Mouse (Mus musculus) thymus, postnatal 0 days (tissue): ENCODE measurements at regions not wholly inside any gene's neighbourhood (a gene's known extent, or its start where the extent isn't known, plus 50 kb on each side); places are given as distances from the start of the nearest gene placed in this dataset.

Experiments
- DNase-seq: peaks from one replicate; pipeline ENCODE4 v3.0.0-alpha.2; 2015; ENCODE audit warnings: low spot score

DNA sequence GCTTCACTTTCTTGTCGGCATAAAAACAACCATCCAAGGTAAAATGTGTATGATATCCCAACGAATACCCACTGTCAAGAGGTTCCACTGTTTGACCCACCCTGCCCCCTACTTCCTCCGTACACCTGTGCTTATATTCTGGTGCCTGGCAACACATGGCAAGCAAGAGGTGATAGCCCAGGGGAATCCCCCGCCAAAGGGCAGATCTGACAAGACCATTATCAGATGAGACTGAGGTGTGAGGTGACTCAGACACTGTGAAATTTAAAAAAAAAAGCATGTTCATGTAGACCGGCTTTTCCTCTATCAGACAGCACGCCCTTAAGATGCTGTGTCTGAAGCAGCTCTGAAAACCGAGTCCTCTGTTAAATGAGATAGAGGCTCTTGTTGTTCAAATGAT, 89.4 kb upstream of the Bach2 start:
- peak; percentile 26 for DNase-seq

DNA sequence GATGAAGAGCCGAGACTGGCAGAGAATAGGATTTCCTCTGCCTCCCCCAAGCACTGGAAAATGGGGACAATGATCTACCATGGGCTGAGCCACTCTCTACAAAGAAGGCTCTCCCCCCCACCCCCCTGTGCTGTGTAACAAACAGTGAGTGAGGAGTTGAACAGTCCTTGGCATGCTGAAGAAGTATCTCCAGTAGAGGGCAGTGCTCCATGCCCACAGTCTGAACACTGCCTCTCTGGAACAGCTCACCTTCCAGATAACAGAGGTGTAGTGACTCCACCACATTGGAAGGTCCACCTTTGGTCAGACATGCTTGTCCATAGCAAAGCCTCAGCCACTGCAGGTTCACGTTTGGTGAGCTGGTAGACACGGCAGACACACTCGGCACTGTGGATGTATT, 85.2 kb upstream of the Bach2 start:
- DNase-seq: peak; percentile 70

DNA sequence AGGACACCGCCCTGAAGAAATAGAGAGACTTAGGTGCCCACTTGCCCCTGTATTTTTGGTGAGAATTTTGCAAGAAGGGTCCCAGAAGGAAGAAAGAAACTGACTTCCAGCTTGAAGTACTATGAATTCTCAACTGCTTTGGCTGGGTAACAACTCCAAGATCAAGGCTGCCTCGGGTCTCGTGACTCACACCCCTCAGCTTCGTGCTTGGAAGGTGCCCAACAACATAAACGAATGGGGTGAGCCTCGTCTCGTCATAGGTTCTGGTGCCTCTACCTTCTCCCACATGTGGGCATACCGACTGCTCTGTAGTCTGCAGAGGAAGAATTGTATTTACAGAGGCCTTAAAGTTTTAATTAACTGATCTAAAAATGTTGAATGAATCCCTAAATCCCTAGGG, 81.6 kb upstream of the Bach2 start:
- no peak for DNase-seq

DNA sequence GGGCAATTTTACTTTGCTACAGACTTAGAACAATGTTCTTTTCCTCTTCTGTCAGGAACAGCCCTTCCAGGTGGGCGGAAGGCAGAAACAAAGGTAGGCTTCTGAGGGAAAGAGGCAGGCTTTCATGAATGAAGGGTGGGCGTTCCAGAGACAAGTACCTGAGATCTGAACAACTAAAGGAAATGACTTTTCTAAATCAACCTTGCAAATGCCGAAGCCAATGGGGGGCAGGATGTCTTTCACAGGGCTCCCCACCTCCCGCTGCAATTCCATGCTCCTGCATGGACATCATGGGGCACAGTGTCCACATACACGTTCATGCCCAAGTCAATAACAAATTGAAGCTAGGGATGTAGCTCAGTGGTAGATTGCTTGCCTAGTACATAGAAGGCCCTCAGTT, 80.2 kb upstream of the Bach2 start:
- DNase-seq: no peak

DNA sequence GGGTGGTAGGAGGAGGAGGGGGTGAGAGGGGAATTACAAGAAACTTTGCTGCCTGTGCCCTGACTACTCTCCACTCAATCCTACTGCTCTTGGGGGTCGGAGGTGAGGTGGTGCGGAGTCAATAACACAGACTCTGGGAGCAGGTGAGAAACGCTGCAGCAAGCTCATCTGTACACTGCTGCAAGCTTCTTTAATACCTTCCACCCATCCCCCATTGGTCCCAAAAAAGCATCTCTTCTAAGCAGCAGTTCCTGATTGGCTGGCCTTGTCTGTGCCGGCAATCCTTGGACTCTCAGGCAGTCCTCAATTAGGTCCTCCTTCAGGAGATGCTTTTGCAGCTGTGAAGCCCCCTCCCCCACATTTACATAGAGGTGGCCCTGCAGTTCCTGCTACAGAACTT, 79.7 kb upstream of the Bach2 start:
- DNase-seq: no peak

DNA sequence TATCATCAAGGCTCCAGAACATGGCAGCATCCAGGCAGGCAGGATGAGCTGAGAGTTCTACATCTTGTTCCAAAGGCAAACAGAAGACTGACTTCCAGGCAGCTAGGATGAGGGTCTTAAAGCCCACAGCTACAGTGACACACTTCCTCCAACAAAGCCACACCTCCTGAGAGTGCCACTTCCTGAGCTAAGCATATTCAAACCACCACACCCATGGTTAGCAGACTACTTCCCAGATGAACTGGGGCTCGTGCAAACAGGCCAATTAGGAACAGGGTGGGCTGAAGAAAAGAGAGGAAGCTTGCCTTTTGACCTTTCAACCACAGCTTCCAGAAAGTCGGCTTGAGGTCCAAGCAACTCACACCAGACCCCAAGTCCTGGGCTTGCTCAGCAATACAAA, 77.8 kb upstream of the Bach2 start:
- DNase-seq: peak; percentile 57

DNA sequence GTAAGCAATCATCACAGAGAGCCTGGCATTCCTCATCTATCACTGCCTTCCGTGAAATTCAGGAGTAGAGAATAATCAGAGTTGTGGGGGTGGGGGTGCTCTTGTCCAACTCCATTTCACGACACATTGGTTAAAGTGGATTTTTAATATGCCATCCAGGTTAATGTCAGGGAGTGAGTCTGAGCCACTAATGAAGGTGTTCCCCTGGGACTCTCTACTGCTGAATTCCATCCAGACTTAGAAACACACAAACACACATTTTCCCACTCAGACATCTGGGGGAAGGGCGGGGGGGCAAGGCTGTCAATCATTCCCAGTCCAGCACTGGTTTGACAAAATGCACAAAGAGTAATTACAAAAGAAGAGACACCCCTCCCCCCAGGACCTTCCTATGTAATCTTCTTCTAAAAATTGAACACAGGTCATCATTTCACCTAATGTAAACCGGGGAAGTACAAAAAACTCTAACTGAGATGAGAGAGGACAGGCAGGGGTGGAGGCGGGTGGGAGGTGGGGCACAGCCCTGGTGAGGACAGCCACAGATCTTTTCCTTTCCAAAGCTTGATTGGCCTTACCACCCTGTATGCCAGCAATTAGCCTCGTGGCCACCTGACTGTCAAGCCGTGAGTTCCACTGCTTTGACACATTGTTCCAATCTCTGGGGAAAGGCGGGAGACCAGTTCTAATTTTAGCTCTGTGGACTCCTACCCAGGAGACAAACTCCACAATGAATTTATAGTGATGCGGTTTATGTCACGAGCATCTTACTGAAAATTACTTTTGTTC, 76.5 kb upstream of the Bach2 start:
- no peak for DNase-seq

DNA sequence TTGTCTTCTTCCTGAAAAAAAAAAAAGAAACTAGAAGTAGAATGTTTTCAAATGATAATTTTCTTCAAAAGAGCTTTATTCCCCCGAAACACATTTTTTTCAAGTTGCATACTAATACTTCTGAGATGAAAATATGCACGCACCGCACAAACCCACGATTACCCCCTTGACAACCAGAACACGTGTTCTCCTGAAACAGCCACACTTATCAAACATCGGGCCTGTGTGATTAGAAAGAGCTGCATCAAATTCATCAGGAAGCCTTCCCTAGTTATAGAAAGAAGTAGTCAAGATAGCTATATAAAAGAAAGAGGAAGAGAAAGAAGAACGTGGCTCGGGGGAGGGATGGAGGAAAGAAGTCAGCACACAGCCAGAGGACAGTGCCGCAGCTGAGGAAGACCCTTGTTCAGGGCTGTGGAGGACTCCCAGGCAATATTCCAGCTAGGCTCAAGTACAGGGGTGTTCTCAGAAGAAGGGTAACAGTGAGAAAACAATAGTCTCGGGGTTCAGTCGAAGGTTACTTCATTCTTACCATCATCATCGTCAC, 75.8 kb upstream of the Bach2 start:
- no peak for DNase-seq

DNA sequence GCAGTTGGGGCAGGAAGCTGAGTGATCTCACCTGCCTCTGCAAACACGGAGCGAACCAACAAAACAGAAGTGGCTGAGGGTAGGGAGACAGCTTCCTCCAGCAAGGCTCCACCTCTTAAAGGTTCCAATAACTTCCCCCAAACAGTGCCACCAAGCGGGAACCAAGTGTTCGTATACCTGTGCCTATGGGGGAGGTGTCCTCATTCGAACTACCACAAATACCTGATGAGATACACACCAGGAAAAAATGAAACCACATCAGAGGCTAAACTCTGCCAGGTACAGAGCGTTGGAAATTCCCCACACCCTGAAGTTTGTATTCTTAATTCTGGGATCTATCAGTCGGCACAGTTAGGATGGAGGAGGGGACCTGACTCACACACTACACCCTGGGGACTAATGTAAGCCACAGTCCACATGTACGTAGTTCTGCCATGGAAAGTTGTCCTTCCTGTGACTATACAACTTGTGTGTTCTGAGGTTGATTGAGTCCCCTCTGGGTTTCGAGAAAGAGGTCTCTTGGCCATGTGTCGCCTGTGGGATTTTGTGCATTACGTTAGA, 74.4 kb upstream of the Bach2 start:
- peak; percentile 51 for DNase-seq

DNA sequence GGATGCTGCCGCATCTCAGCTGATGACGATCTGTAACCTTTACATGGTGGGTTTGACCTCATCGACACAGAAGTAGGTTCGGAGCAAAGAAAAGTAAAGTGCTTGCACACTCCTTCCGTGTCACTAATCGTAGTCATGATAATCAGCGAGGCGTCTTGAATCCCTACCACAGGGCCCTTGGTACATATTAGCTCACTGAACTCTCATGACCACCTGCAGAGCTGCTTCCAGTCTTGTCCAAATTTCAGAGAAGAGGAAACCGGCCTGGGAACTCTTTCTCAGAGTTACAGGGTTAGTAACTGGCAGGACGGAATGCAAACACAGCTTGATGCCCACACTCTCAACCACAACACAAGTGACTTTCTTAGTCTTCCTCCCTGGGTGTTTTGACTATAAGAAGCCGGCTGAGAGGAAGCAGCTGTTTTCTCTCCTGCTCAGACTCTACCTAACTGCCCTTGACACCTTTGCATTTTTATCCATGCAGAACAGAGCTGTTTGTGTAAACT, 73.8 kb upstream of the Bach2 start:
- peak; percentile 80 for DNase-seq

DNA sequence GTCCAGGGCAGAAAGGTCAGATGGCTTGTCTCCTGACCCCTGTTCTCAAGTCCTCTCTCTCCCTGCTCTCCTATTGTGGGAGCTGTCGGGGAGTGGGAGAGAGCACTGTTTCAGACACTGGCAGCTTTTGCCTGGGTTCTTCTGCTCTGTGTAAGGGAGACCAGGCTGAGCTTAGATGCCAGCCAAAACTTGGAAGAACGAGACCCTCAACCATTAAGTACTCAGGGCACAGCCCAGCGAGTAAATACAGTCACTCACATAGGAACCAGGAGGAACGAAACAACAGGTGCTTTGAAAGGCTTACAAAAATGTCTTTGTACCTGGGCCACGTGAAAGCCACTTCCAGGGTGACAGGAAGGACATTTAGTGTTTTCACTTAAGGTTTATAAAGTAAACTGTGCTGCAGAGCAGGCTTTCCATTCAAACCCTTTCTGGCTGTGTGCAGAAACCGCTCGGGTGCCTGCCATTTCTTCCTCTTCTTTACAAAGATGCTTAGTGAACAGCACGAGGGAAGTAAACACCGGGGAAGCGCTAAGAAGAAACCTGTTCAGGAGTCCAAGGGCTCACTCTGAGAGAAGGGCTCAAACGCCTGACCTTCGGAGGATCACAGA, 72.6 kb upstream of the Bach2 start:
- DNase-seq: peak; percentile 47

DNA sequence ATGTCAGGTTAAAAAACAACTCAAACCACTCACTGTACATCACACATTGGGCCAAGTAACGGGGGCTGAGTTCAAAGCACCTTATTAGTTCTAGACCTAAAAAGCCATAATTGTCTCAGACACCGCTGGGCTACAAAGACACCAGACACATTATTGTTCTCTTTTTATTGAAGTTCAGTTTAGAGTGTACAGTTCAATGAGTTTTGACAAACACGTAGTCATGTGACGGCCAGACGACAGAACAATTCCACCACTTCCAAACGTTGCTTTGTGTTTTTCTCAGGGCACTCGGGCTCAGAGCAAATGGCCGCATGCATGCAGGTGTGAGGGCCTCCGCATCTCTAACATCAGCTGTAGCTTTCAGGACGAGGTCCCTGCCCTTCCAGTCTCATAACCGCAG, 71.5 kb upstream of the Bach2 start:
- no peak for DNase-seq

DNA sequence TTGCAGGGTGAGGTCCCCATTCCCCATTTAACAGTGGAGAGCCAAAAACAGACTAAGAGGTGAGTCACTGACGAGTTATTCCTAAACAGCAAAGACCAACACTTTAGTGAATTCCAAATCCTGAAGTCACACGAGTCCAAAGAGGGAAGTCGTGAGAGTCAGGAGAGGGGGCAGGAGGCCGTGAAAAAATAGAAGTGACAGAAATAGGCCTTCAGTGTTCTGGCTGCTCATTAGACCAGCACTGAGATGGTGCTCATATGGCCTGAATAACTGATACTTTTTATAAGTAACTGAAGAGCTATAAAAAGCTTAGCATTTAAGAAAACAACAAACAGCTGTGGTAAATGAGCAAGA, 68.5 kb upstream of the Bach2 start:
- DNase-seq: no peak

DNA sequence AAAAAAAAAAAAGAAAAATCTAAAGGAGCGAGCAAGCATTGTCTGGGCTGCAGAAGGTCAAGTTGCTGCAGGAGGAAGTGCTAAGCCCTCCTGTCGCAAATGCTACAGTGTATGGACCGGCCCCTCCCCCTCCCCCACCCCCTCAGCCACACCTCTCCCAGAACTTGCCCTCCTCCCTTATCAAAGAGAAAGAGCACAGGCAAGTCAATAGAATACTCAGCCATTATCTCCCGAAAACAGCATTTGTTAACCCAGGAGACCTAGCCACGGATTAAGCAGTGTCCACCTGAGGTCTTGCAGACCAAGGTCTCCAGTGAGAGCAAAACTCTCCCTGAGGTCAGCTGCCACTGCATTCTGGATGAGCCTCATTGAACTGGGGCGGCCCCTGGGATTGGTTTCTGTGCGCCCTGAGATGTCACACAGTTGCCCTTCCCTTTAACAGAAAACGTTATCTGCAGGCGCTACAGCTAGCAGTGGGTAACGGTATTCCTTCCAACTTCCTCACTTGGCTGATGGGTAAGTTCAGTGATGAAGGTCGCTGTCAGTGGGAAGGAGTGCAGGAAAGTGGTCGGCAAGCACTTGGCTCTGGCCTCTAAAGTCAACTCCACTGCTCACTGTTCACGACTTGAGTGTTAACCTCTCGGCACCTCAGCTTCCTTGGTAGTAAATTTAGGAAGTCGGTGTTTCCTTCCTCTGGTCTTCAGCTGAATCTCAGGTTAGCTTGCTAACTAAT, 68.0 kb upstream of the Bach2 start:
- DNase-seq: peak; percentile 13

DNA sequence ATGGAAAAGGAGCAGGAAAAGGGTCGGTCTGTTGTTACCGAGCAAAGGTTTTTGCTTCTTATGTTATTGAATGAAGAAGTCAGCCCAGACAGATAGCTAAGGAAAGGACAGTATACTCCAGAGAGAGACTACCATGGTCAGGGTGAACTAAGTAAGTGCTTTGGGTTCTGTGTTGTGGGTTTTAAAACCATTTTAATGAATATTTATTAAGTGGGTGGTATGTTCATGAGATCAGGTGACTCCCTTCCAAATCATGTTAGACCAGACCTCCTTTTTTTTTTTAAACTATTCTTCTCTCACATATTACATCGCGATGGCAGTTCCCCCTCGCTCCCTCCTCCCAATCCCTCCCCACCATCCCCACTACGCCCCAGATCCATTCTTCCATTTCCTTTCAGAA, 67.3 kb upstream of the Bach2 start:
- DNase-seq: no peak

DNA sequence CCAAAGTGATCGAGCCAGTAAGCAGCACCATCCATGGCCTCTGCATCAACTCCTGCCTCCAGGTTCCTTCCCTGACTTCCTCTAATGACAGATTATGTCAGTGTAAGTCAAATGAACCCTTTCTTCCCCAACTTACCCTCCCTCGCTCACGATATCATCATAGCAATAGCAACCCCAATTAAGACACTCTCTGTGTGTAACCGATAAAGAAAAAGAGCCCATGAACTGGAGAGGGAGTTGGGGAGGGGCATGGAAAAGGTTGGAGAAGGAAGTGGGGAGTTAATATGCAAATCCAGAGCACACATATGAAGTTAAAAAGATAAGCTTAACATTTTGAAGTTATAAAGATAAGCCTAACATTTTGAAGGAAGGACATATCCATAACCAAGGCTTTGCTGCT, 65.6 kb upstream of the Bach2 start:
- DNase-seq: no peak

DNA sequence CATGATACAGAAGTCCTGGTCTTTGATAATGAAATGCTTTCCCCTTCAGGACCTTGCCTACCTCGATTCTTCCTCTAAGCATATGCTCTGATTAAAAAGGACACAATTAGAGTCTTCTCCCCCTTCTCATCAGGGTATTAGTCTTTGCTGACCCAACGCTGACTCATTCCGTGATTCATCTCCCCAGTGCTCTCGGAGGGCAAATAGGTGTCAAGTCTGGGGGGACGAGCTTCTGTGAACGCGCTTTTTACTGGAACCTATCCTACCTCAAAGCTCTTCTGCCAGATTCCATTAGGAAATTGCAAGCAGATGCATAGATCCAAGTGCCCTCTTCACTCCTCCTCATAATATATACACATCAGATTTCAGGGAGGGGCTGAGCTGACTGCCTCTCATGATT, 63.8 kb upstream of the Bach2 start:
- no peak for DNase-seq

DNA sequence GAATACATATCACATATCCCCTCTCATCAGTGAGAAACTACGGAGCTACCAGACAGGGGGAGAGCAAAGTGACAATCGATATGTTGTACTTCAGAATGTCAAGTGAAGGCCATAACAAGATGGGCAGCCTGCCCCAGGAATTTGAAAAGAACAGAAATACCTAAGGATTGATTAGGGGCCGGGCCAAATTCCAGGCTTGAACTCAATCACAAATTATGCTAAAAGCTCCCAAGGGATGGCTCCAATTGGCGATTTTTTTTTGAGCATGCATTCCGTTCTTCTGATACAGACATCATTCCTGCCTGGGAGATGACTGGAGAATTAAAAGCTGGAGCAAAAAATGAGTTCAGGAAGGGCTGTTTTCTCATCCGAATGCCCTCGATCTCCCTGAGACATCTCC, 63.4 kb upstream of the Bach2 start:
- no peak for DNase-seq

DNA sequence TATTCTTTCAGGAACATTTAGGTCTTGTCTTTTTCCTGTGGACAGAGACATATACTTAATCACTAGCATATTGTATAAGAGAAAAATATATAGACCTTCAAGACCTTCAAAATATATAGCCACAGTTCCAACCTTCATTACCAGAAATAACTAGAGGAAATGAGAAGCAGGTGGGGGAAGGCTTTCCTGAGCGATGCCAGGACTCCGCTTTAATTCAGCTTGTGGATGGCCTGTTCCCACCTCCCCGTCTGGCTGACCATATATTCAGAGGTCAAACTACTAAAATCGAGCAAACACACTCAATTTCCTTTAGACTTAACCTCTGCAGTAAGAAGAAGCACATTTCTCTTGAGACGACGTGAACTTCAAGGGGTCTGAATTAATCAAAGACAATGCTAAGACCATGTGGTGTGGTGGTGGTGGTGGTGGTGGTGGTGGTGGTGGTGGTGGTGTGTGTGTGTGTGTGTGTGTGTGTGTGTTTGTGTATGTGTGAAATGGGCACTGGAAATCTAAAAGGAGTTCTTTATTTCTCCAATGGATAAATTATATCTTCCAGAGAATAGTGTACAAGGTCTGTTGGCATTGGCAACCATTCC, 62.7 kb upstream of the Bach2 start:
- no peak for DNase-seq

DNA sequence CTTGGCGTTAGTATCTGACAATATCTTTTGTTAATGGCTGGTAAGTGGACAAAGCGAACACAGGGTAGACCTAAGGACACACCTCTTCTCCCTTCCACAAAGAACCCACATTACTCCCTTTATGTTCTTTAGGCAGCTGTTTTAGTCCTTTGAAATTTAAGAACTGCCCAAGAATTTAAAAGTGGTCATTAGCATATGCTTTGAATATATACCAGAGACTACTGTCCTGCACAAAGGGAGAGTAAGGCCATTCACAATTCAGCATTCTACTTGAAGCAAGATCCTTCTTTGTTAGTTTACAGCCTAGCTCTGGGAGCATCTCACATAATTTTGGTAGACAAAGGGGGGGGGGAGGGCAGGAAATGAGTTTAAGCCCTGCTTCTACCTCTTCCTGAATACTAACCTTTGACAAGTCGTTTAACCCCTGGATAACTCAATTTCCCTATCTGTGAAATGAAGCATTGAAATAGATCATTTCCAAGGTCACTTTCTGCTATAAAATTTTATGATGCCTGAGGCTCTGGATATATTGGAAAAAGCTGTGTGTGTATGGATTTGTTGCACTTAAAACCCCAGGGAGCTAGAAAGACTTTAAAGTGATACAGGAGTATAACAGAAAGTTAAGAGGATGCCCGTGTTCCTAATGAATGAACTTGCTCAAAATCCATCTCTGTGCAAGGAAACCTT, 62.0 kb upstream of the Bach2 start:
- peak; percentile 23 for DNase-seq
